Mouse (Mus musculus) stomach, embryonic 16.5 days (tissue): Measurements from ENCODE around the gene Gpr4. TPM values are rescaled to one million over a fixed set of nuclear protein-coding genes. Genes with fewer than 3 reads are reported as not detected.

Experiments used
- ATAC-seq: fragments of 200-750 bp; cut with Nextera tagmentation; 2 replicates; pipeline ENCODE4 v1.8.0; 2017; ENCODE audit warnings: moderate number of reproducible peaks, moderate TSS enrichment; ENCODE audit not compliant: insufficient read depth, low FRiP score
- H3K27ac ChIP-seq: fragments of 300-500 bp; sonication (generic); 2 replicates; pipeline ENCODE4 v1.5.1; 2014; ENCODE audit warnings: low read length
- H3K27me3 ChIP-seq: fragments of 300-500 bp; sonication (generic); 2 replicates; pipeline ENCODE4 v1.6.1; 2014; ENCODE audit warnings: low read length, control low read depth, mixed read lengths; ENCODE audit not compliant: control insufficient read depth, insufficient read depth
- H3K36me3 ChIP-seq: fragments of 300-500 bp; sonication (generic); 2 replicates; pipeline ENCODE4 v1.6.1; 2014; ENCODE audit warnings: low read length; ENCODE audit not compliant: control insufficient read depth, insufficient read depth
- H3K4me1 ChIP-seq: fragments of 300-500 bp; sonication (generic); 2 replicates; pipeline ENCODE4 v1.6.1; 2014; ENCODE audit warnings: low read length, control low read depth, mixed read lengths; ENCODE audit not compliant: control insufficient read depth, insufficient read depth
- H3K4me2 ChIP-seq: fragments of 300-500 bp; sonication (generic); 2 replicates; pipeline ENCODE4 v1.6.1; 2014; ENCODE audit warnings: low read depth, low read length, mixed read lengths
- H3K4me3 ChIP-seq: fragments of 300-500 bp; sonication (generic); replicated peaks from 2 replicates; pipeline ENCODE4 v1.5.1; 2014; ENCODE audit warnings: mild to moderate bottlenecking, low read length
- H3K9ac ChIP-seq: fragments of 300-500 bp; sonication (generic); 2 replicates; pipeline ENCODE4 v1.6.1; 2014; ENCODE audit warnings: low read length
- H3K9me3 ChIP-seq: fragments of 300-500 bp; sonication (generic); replicated peaks from 2 replicates; pipeline ENCODE4 v1.6.1; 2016; ENCODE audit warnings: low read length, control low read depth; ENCODE audit not compliant: control insufficient read depth
- WGBS: fragments of 180-500 bp; shearing (Covaris S2); extraction: QIAGEN DNeasy Blood & Tissue Kit; methylation state at CpG from one replicate; pipeline ENCODE4 v1.1.7; 2014; 5-methylcytosine and 5-hydroxymethylcytosine counted together
- polyA plus RNA-seq: library from polyadenylated mRNA; unstranded; fragments of >200 nt; fragmentation: Nextera tagmentation; extraction: Ambion mirVana; gene quantifications from 2 replicates; pipeline ENCODE4 v1.2.1, GENCODE M21; 2015

Gpr4 gene
- polyA plus RNA-seq, 1 experiment from 2014 or later = 1.4 TPM

GRCm38 (mm10) chr7:19252078-19252477 lies 39.7 kb downstream of the Gpr4 start:
- Histone ChIP-seq H3K4me1 (no peaks in the 10 kb centered on the region), H3K27me3 (no peaks in the 10 kb centered on the region), H3K27ac (no peak overlapping the region), H3K9me3 (no peaks in the 10 kb centered on the region), H3K9ac (no peak overlapping the region), H3K4me2 (no peak overlapping the region), H3K36me3 (peaks cover 18% of the 10 kb centered on the region; the same call in 1 of the 2 replicates), H3K4me3 (no peak overlapping the region)
- no peak for ATAC-seq
- WGBS = 74% methylated on average over 4 of the region's 4 CpGs

- H3K27me3 ChIP-seq = no peaks in the 10 kb centered on the region
- no peaks in the 10 kb centered on the region for H3K9me3 ChIP-seq
- no peak overlapping the region for H3K4me3 ChIP-seq
- 57% methylated on average over 5 of the region's 5 CpGs for WGBS
- no peak overlapping the region for H3K27ac ChIP-seq
- peaks cover 4% of the 10 kb centered on the region; the same call in 1 of the 2 replicates for H3K4me1 ChIP-seq
- H3K4me2 ChIP-seq = no peak overlapping the region
- peaks cover 27% of the 10 kb centered on the region for H3K36me3 ChIP-seq
- no peak overlapping the region for H3K9ac ChIP-seq
- ATAC-seq = no peak
Observed at GRCm38 (mm10) chr7:19253437-19253836, 41.1 kb downstream of the Gpr4 start.

GRCm38 (mm10) chr7:19255395-19255794 lies 43.1 kb downstream of the Gpr4 start:
- Histone ChIP-seq H3K27ac (no peak overlapping the region), H3K9ac (no peak overlapping the region), H3K9me3 (no peaks in the 10 kb centered on the region), H3K4me2 (no peak overlapping the region), H3K36me3 (peaks cover 36% of the 10 kb centered on the region), H3K4me3 (no peak overlapping the region), H3K27me3 (no peaks in the 10 kb centered on the region), H3K4me1 (peaks cover 7% of the 10 kb centered on the region; the same call in 1 of the 2 replicates)
- no peak for ATAC-seq
- WGBS = 84% methylated on average over 17 of the region's 17 CpGs

- peaks cover 41% of the 10 kb centered on the region for H3K36me3 ChIP-seq
- H3K9ac ChIP-seq = no peak overlapping the region
- no peaks in the 10 kb centered on the region for H3K27me3 ChIP-seq
- no peak overlapping the region for H3K4me2 ChIP-seq
- H3K4me3 ChIP-seq = no peak overlapping the region
- 73% methylated on average over 7 of the region's 7 CpGs for WGBS
- H3K27ac ChIP-seq = no peak overlapping the region
- ATAC-seq = no peak
- H3K4me1 ChIP-seq = peaks cover 7% of the 10 kb centered on the region; the same call in 1 of the 2 replicates
- H3K9me3 ChIP-seq = no peaks in the 10 kb centered on the region
Observed at GRCm38 (mm10) chr7:19256567-19256966, 44.2 kb downstream of the Gpr4 start.

- peak; percentile 68 for ATAC-seq
- no peak overlapping the region for H3K9ac ChIP-seq
- H3K9me3 ChIP-seq = no peaks in the 10 kb centered on the region
- WGBS = 40% methylated on average over 11 of the region's 11 CpGs
- peak overlapping the region; percentile 2; the same call in 1 of the 2 replicates for H3K27ac ChIP-seq
- H3K36me3 ChIP-seq = peaks cover 41% of the 10 kb centered on the region
- no peak overlapping the region for H3K4me3 ChIP-seq
- no peak overlapping the region for H3K4me2 ChIP-seq
- no peaks in the 10 kb centered on the region for H3K27me3 ChIP-seq
- peaks cover 7% of the 10 kb centered on the region; the same call in 1 of the 2 replicates for H3K4me1 ChIP-seq
Observed at GRCm38 (mm10) chr7:19257390-19258022, 45.2 kb downstream of the Gpr4 start.

GRCm38 (mm10) chr7:19258336-19258735 lies 46.0 kb downstream of the Gpr4 start:
- ATAC-seq = no peak

GRCm38 (mm10) chr7:19265147-19265546 lies 52.8 kb downstream of the Gpr4 start:
- 54% methylated on average over 7 of the region's 7 CpGs for WGBS
- Histone ChIP-seq H3K27me3 (no peaks in the 10 kb centered on the region), H3K27ac (no peak overlapping the region; the same call in 1 of the 2 replicates), H3K4me2 (peak overlapping the region; percentile 34; the same call in 1 of the 2 replicates), H3K9ac (no peak overlapping the region; the same call in 1 of the 2 replicates), H3K9me3 (no peaks in the 10 kb centered on the region), H3K36me3 (peaks cover 16% of the 10 kb centered on the region), H3K4me1 (peaks cover 41% of the 10 kb centered on the region), H3K4me3 (no peak overlapping the region)
- ATAC-seq = no peak

More at GRCm38 (mm10) chr7:19258336-19258735, 46.0 kb downstream of the Gpr4 start:
- H3K4me3 ChIP-seq = no peak overlapping the region
- H3K36me3 ChIP-seq = peaks cover 44% of the 10 kb centered on the region
- H3K9ac ChIP-seq = no peak overlapping the region
- no peaks in the 10 kb centered on the region for H3K27me3 ChIP-seq
- WGBS = 67% methylated on average over 3 of the region's 3 CpGs
- H3K9me3 ChIP-seq = no peaks in the 10 kb centered on the region
- 0 out of 2 replicates have a peak overlapping the region, but pooled peaks have one; percentile 2 for H3K27ac ChIP-seq
- H3K4me1 ChIP-seq = peaks cover 7% of the 10 kb centered on the region; the same call in 1 of the 2 replicates
- no peak overlapping the region for H3K4me2 ChIP-seq

GRCm38 (mm10) chr7:19265928-19266822 lies 53.8 kb downstream of the Gpr4 start:
- H3K4me1 ChIP-seq = peaks cover 41% of the 10 kb centered on the region
- 65% methylated on average over 10 of the region's 10 CpGs for WGBS
- peaks cover 12% of the 10 kb centered on the region for H3K36me3 ChIP-seq
- no peaks in the 10 kb centered on the region for H3K9me3 ChIP-seq
- H3K9ac ChIP-seq = peak overlapping the region; percentile 47
- peak overlapping the region; percentile 4 for H3K4me3 ChIP-seq
- peak overlapping the region; percentile 64 for H3K27ac ChIP-seq
- peak overlapping the region; percentile 34 for H3K4me2 ChIP-seq
- ATAC-seq = peak; percentile 35; the same call in 1 of the 2 replicates
- H3K27me3 ChIP-seq = no peaks in the 10 kb centered on the region

GRCm38 (mm10) chr7:19267051-19267450 lies 54.7 kb downstream of the Gpr4 start:
- Histone ChIP-seq H3K4me2 (peak overlapping the region; percentile 34; the same call in 1 of the 2 replicates), H3K9ac (0 out of 2 replicates have a peak overlapping the region, but pooled peaks have one; percentile 43), H3K4me3 (no peak overlapping the region), H3K9me3 (no peaks in the 10 kb centered on the region), H3K4me1 (peaks cover 41% of the 10 kb centered on the region), H3K36me3 (peaks cover 12% of the 10 kb centered on the region), H3K27ac (peak overlapping the region; percentile 64), H3K27me3 (no peaks in the 10 kb centered on the region)
- ATAC-seq = no peak
- 51% methylated on average over 10 of the region's 10 CpGs for WGBS
